9 mouse cellular contexts compared by ENCODE assay signal in the genomic region with DNA sequence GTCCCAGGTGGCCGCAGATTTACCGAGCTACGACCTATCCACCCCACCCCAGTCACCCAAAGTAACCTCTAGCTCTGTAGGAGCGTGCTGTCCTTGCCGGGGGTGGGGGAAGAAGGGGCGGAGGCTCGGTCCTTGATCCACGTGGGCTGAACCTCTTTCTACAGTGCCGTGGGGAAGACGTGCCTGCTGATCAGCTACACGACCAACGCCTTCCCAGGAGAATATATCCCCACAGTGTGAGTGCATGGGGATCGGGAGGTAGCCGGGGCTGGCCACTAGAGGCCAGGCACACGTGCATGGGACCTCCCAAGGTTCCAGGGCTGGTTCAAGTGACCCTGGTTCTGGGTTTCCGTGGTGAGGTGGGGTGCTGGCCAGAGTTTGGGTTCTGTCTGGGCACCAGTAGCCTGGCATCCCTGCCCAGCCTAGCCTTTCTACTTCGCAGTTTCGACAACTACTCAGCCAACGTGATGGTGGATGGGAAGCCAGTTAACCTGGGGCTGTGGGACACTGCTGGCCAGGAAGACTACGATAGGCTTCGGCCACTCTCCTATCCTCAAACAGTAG. TPM values are rescaled to one million over a fixed set of nuclear protein-coding genes. Genes with fewer than 3 reads are reported as not detected.
DNase-seq lines count a peak whose midpoint lies in the region; ATAC-seq and TF ChIP-seq lines count a peak whose summit lies in the region.
"Had no signal": no experiment of that assay in that cellular context is flagged by ENCODE, and none has a peak within 500 bp of the region (broad histone marks: within the 10 kb centered on the region; RNA-seq: fewer than 3 reads in every experiment).

No protein-coding gene starts in this region.

- peak overlapping the region; percentile 88 for H3K4me2 ChIP-seq in hindbrain, embryonic 11.5 days (replicated peaks; ENCODE audit: low read depth, low read length)

- 21% methylated on average over 21 of the region's 21 CpGs for WGBS in hindbrain, embryonic 11.5 days
- WGBS in midbrain, embryonic 10.5 days: 23% methylated on average over 21 of the region's 21 CpGs

- H3K36me3 ChIP-seq in hindbrain, embryonic 11.5 days (ENCODE audit: control insufficient read depth, insufficient read depth, low read length): peaks cover 4% of the 10 kb centered on the region; the same call in 1 of the 2 replicates
- H3K36me3 ChIP-seq in midbrain, embryonic 10.5 days: peaks cover 30% of the 10 kb centered on the region

- H3K27me3 ChIP-seq in hindbrain, embryonic 11.5 days (ENCODE audit: control insufficient read depth, insufficient read depth, low read length): peaks cover 2% of the 10 kb centered on the region
- peaks cover 55% of the 10 kb centered on the region for H3K27me3 ChIP-seq in midbrain, embryonic 10.5 days (ENCODE audit: low read depth, poor library complexity, severe bottlenecking)

- no peak for ATAC-seq in hindbrain, embryonic 11.5 days (ENCODE audit: low FRiP score)
- no peak for ATAC-seq in inflammation-experienced regulatory T-cells, adult 6 months

- peaks cover 10% of the 10 kb centered on the region for H3K4me1 ChIP-seq in hindbrain, embryonic 11.5 days (replicated peaks; ENCODE audit: control insufficient read depth, insufficient read depth, low read length)
- peaks cover 41% of the 10 kb centered on the region for H3K4me1 ChIP-seq in midbrain, embryonic 10.5 days

- H3K4me3 ChIP-seq in hindbrain, embryonic 11.5 days (ENCODE audit: low read depth, low read length): peak overlapping the region; percentile 52
- H3K4me3 ChIP-seq in midbrain, embryonic 10.5 days: peak overlapping the region; percentile 74

- 0 out of 2 replicates have a peak, but pooled peaks have one; percentile 3 for TF ChIP-seq CTCF in brain, embryonic 14.5 days (IDR thresholded peaks at IDR 0.05; ENCODE audit: borderline replicate concordance, extremely low read depth, insufficient read depth, insufficient read length)

- peak overlapping the region; percentile 72 for H3K9ac ChIP-seq in hindbrain, embryonic 11.5 days (ENCODE audit: low read depth, low read length)

- no peak for TF ChIP-seq POLR2A in brain, embryonic 14.5 days (IDR thresholded peaks at IDR 0.05; ENCODE audit: borderline replicate concordance, extremely low read depth, insufficient read depth, insufficient read length, poor library complexity, severe bottlenecking)

- H3K9me3 ChIP-seq in hindbrain, embryonic 11.5 days (ENCODE audit: control insufficient read depth, low read length): no peaks in the 10 kb centered on the region
- H3K9me3 ChIP-seq in midbrain, embryonic 10.5 days (replicated peaks): no peaks in the 10 kb centered on the region

- H3K27ac ChIP-seq in hindbrain, embryonic 11.5 days (ENCODE audit: low read depth, low read length): no peak overlapping the region; the same call in 1 of the 2 replicates
- H3K27ac ChIP-seq in midbrain, embryonic 10.5 days (replicated peaks): peak overlapping the region; percentile 79

- DNase-seq in kidney, adult 18-20 months: peak; percentile 48
- DNase-seq in kidney, postnatal 10 days: no peak
- peak; percentile 34 for DNase-seq in brain, embryonic 14.5 days (ENCODE audit: low read depth)
- DNase-seq in hindbrain, embryonic 11.5 days (ENCODE audit: low spot score): no peak
- DNase-seq in midbrain, embryonic 10.5 days (ENCODE audit: low spot score): no peak
- no peak for DNase-seq in layer of hippocampus, adult 8-10 months (ENCODE audit: low spot score in 2 of 2)
- no peak for DNase-seq in embryo, embryonic 10.5 days (ENCODE audit: low spot score)

RNA-seq across cellular contexts. Expression of gene Rac3, which starts 0.9 kb away (rescaled TPM):
- 425 and 438 TPM in 2 replicates for polyA plus RNA-seq in brain, embryonic 14.5 days (2012; rRNA removed)
- 17.6 and 18.2 TPM in 2 replicates for polyA plus RNA-seq in hindbrain, embryonic 11.5 days (2014; fragmentation: Nextera tagmentation; extraction: Ambion mirVana)
- polyA plus RNA-seq in midbrain, embryonic 10.5 days (2016; fragmentation: Nextera tagmentation; extraction: Ambion mirVana): 32.4 and 41.9 TPM in 2 replicates
- polyA plus RNA-seq in inflammation-experienced regulatory T-cells, adult 6 months (2017; shearing (Covaris generic)): not detected
- 10 to 100 TPM; 33.5 to 43.1 (median 37.5) TPM for total RNA-seq in layer of hippocampus, adult 8-10 months (2022)
- total RNA-seq: hematopoietic stem cell, adult 5-6 weeks had no signal

RNA-seq across cellular contexts. Expression of gene Dcxr, which starts 4.9 kb away (rescaled TPM):
- polyA plus RNA-seq in brain, embryonic 14.5 days (2012; rRNA removed): 8.6 and 11.8 TPM in 2 replicates
- polyA plus RNA-seq in hindbrain, embryonic 11.5 days (2014; fragmentation: Nextera tagmentation; extraction: Ambion mirVana): 14.3 and 15.2 TPM in 2 replicates
- polyA plus RNA-seq in midbrain, embryonic 10.5 days (2016; fragmentation: Nextera tagmentation; extraction: Ambion mirVana): 13.0 and 13.7 TPM in 2 replicates
- polyA plus RNA-seq in inflammation-experienced regulatory T-cells, adult 6 months (2017; shearing (Covaris generic)): 10 to 100 TPM; 20.5 to 29.7 (median 26.5) TPM
- total RNA-seq in layer of hippocampus, adult 8-10 months (2022): 10 to 100 TPM in 3 of 4 experiments, 1 to 10 TPM in 1; 8.7 to 21.6 (median 14.5) TPM

RNA-seq across cellular contexts. Expression of gene Lrrc45, which starts 8.4 kb away (rescaled TPM):
- polyA plus RNA-seq in brain, embryonic 14.5 days (2012; rRNA removed): 97.6 and 128 TPM in 2 replicates
- 30.7 and 34.4 TPM in 2 replicates for polyA plus RNA-seq in hindbrain, embryonic 11.5 days (2014; fragmentation: Nextera tagmentation; extraction: Ambion mirVana)
- polyA plus RNA-seq in midbrain, embryonic 10.5 days (2016; fragmentation: Nextera tagmentation; extraction: Ambion mirVana): 57.0 and 57.7 TPM in 2 replicates
- polyA plus RNA-seq in inflammation-experienced regulatory T-cells, adult 6 months (2017; shearing (Covaris generic)): 10 to 100 TPM; 19.4 to 39.4 (median 20.8) TPM
- 10 to 100 TPM; 51.1 to 67.4 (median 65.7) TPM for total RNA-seq in layer of hippocampus, adult 8-10 months (2022)

RNA-seq across cellular contexts. Expression of gene Cenpx, which starts 8.6 kb away (rescaled TPM):
- 59.7 and 89.6 TPM in 2 replicates for polyA plus RNA-seq in brain, embryonic 14.5 days (2012; rRNA removed)
- polyA plus RNA-seq in hindbrain, embryonic 11.5 days (2014; fragmentation: Nextera tagmentation; extraction: Ambion mirVana): 115 and 121 TPM in 2 replicates
- polyA plus RNA-seq in midbrain, embryonic 10.5 days (2016; fragmentation: Nextera tagmentation; extraction: Ambion mirVana): 132 and 133 TPM in 2 replicates
- polyA plus RNA-seq in inflammation-experienced regulatory T-cells, adult 6 months (2017; shearing (Covaris generic)): 100 to 1,000 TPM; 154 to 181 (median 169) TPM
- total RNA-seq in layer of hippocampus, adult 8-10 months (2022): 10 to 100 TPM; 12.9 to 22.1 (median 17.2) TPM

RNA-seq across cellular contexts. Expression of gene Cbr2, which starts 9.8 kb away (rescaled TPM):
- 0.53 and 0.66 TPM in 2 replicates for polyA plus RNA-seq in brain, embryonic 14.5 days (2012; rRNA removed)
- polyA plus RNA-seq in hindbrain, embryonic 11.5 days (2014; fragmentation: Nextera tagmentation; extraction: Ambion mirVana): 0.82 and 1.6 TPM in 2 replicates
- 0.59 and 1.3 TPM in 2 replicates for polyA plus RNA-seq in midbrain, embryonic 10.5 days (2016; fragmentation: Nextera tagmentation; extraction: Ambion mirVana)
- not detected for polyA plus RNA-seq in inflammation-experienced regulatory T-cells, adult 6 months (2017; shearing (Covaris generic))
- 1 to 10 TPM; 1.6 to 3.7 (median 2.5) TPM for total RNA-seq in layer of hippocampus, adult 8-10 months (2022)
- total RNA-seq: hematopoietic stem cell, adult 5-6 weeks had no signal

Comparison
In these comparisons a context has a peak if more than half of its experiments do, and no peak if none do; other contexts are left out.
1. DNase-seq: peak in kidney, adult 18-20 months (single experiment) and brain, embryonic 14.5 days (single experiment); none in kidney, postnatal 10 days (single experiment), hindbrain, embryonic 11.5 days (single experiment), midbrain, embryonic 10.5 days (single experiment), layer of hippocampus, adult 8-10 months (0 of 2) and embryo, embryonic 10.5 days (single experiment).
2. RNA of gene Rac3, which starts 0.9 kb away (polyA plus RNA-seq): 425 to 438 TPM in brain, embryonic 14.5 days, 32.4 to 41.9 TPM in midbrain, embryonic 10.5 days and 17.6 to 18.2 TPM in hindbrain, embryonic 11.5 days; not detected in inflammation-experienced regulatory T-cells, adult 6 months; every median in the first group is over 10 times any median in the second.